Mouse (Mus musculus) adrenal gland, adult 18-20 months (tissue): ENCODE results near the gene Upp2. TPM values are rescaled to one million over a fixed set of nuclear protein-coding genes. Genes with fewer than 3 reads are reported as not detected.

ENCODE experiments used
- DNase-seq, 2 experiments: peaks; one replicate each; pipeline ENCODE4 v3.0.0; 2021 to 2022; ENCODE audit warnings: low spot score in 2 of 2
- total RNA-seq, 2 experiments: library from RNA; stranded (reverse); gene quantifications; 1 replicate in 1 of 2; 2 replicates in 1 of 2; pipeline ENCODE4 v1.2.3; 2021

Upp2 gene
- total RNA-seq, 2 experiments from 2014 or later: 17.3 to 18.1 TPM

DNA sequence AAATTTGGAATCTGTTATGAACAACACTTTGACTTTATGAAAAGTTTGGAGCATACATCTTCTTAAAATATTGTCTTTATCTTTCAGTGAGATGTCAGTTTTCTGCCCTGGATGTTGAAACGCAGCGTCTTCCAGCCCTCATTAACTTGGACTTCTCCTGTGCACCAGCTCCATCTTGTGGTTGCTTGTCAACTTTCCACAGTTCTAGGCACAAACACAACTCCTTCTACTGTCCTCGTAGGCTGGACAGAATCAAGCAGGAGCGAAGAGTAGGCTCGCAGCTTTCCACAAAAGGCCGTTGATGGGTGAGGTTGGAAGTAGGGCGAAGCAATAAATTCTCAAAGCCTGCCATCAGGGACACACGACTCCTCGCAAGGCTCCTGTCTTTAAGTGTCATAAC lies 100.9 kb downstream of the Upp2 start:
- DNase-seq: peak; percentile 50 to 71

DNA sequence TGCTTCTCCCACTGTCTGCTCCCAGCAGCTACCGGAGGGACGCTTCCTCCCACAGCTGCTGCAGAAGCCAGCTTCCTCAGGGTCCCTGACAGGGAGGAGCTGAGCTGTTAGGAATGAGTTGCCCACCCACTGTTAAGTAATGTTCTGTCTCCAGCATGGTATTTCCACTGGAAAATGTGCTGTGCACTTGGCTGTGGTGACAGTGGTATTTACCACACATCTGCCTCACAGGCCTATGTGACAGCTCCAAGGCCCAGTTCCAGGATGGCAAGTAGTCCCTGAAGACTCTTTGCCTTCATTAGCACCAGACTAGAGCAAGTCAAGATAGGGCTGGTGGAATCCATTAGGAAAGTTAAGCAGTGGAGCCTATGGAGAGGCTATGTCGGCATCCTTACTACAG lies 102.0 kb downstream of the Upp2 start:
- DNase-seq: no peak

- DNase-seq: no peak
Measured at GRCm38 (mm10) chr2:58672520-58672919, 105.4 kb downstream of the Upp2 start.

DNA sequence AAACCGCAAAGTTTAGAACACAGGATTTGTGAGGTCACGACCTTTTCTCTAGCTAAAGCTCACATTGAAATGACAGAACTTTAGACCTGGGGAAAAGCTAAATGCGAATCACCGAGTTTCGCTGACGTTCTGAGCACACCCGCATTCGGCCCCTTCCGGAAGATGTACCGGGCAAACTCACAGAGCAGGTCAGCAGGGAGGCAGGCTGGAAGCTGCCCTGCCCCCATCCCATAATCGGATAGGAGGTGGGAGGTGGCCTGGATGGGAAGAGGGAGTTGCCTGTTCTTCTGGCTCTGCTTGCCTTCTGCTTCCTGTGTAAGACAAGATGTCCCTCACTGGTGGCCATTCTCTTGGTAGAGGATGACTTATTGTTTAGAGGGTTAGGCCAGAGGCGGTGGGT lies 112.9 kb downstream of the Upp2 start:
- no peak for DNase-seq

- peak; percentile 48 to 71 for DNase-seq
Measured at GRCm38 (mm10) chr2:58680794-58681193, 113.7 kb downstream of the Upp2 start.

- no peak for DNase-seq
Measured at GRCm38 (mm10) chr2:58681394-58681793, 114.3 kb downstream of the Upp2 start.

DNA sequence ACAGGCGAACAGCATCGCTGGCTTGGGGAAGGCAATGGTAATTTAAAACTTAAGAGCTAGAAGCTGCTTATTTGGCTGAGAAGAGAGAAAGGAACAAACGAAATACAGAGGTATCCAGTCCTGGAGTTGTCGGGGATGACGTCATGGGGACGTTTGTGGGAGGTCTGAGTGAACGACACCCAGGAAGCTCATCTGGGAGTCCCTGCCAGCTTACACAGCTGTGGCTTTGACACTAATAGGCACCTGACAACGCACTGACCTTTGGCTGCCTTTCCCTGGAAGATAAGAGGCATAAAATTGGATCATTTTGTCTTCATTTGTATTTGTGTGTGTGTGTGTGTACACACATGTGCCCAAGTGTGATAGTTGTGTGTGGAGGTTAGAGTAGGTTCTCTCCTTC lies 130.4 kb downstream of the Upp2 start:
- no peak for DNase-seq

DNA sequence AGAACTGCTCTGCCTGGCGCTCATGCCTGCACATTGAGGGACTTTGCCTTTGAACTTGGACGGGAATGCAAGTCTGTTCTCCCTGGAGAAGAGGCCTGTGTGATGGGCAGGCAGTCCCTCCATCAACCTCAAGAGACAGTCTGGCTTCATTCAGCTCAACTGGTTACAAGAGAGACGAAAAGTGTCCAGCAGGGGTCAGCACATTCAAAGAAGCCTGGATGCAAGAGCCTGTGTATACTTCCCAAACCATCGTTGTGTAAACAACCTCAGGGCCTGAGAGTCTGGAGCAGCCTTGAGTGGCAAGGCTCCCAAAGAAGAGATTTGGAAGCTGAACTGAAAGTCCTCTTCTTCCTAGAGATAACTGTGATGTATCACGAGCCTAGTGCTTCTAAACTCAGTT lies 132.8 kb downstream of the Upp2 start:
- peak; percentile 61 to 62 for DNase-seq

DNA sequence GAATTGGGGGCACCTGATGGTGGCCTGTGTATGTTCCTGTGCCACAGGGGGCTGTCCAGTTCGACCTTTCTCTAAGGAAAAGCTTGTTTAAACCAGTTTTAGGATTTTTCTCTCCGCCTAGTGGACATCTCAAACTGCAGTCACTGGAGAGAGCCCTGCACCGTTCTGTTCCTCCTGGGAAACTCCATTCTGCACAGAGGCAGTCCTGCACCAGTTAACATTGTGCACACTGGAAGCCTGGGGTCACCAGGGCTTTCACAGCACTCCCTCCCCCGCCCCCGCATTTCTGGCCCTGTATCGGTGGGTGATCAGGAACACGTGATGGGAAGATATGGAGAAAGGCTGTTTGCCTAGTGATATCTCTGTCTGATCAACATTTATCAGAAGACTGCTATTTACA lies 133.3 kb downstream of the Upp2 start:
- DNase-seq: no peak

GRCm38 (mm10) chr2:58701627-58702026 lies 134.5 kb downstream of the Upp2 start:
- no peak for DNase-seq

- DNase-seq: no peak
Measured at GRCm38 (mm10) chr2:58703226-58703625, 136.1 kb downstream of the Upp2 start.

GRCm38 (mm10) chr2:58703646-58704045 lies 136.5 kb downstream of the Upp2 start:
- DNase-seq: no peak

GRCm38 (mm10) chr2:58704576-58704975 lies 137.5 kb downstream of the Upp2 start:
- DNase-seq: no peak

DNA sequence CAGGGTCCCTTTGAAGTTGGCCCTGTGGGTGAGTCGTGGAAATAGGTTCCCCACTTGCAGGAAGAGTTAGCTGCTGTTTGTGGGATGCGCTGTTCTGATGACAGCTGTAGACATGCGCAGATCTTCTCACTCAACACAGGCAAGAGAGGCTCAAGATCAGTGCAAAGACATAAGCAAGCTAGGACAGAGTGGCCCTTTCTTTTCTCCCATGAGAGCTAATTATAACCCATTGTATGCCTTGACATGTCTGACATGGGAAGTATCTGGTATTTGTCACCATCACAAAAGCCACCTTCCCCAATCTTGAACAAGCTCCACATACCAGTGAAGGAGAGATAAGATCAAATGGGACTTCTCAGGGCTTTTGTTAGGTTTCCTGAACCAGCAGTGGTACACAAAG lies 140.6 kb downstream of the Upp2 start:
- DNase-seq: no peak

DNA sequence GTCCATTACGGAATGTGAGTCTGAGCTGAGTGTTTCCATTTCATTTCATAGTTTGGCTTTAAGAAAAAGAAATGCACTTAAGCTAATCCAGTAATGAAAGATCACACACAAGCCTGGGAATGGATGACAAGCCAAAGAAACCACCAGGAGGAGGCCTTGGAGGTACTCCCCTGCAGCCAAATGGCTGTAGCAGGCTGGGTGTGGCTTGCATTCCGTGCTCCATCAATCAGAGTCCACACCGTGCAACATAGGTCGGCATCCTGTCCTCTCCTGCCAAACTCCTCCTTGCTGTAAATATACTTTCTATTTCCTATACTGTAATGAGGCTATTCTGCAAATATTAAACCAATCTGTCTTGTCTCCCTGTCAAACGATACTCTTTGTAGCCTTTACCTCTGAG lies 143.1 kb downstream of the Upp2 start:
- no peak for DNase-seq

DNA sequence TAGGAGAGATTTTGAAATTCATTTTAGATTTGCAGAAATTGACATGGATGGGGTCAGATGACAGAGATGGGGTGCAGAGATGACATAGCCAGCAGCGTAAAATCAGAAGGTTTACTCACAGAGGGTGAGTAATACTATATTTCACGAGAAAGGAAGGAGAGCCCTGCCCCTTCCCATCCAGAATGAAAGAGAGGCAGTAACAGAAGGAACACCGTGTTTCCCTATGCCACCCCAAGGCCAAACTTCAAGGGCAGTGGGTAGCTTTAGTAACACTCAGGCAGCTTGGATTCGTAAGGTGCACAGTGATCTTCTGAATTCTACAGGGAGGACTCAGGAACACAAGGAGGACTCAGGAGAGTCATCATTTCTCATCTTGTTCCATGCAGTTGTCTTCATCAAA lies 144.0 kb downstream of the Upp2 start:
- no peak for DNase-seq

- DNase-seq: no peak
Measured at GRCm38 (mm10) chr2:58711491-58711890, 144.4 kb downstream of the Upp2 start.

DNA sequence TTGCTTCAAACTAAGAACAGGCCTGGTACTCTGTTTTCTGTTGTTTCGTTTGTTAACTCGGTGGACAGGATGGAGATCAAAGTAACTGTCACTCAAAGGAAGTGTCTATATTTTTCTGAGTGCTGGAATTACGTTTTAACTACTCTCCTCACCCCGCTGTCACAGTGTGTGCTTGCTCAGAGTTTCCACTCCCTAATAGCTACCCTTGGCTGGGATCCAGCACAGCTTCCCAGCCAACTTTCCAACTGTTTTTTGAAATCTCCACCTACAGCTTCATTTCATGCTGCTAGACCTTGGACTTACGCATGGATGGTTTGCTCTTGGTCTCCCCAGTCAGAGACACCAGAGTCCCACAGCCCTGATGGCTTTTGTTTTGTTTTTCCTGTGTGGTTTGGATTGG lies 144.8 kb downstream of the Upp2 start:
- peak; percentile 43 to 47 for DNase-seq

DNA sequence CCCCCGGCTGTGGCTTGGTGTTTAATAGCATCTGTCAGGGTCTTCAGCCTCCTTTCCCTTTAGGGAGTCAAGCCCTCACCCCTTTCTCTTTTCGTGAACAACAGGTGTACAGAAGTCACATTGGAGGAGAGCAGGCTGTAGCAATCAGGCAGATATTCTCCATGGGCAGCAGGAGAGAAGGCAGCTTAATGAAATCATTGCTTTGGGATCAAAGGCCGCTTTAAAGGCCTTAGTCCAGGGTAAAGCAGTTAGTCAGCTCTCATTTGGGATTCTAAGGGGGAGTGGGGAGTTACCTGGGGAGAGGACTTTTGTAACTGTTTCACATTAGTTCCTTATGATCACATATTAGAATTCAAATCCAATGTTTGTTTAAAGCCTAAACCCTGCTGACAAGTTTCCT lies 150.8 kb downstream of the Upp2 start:
- no peak for DNase-seq

DNA sequence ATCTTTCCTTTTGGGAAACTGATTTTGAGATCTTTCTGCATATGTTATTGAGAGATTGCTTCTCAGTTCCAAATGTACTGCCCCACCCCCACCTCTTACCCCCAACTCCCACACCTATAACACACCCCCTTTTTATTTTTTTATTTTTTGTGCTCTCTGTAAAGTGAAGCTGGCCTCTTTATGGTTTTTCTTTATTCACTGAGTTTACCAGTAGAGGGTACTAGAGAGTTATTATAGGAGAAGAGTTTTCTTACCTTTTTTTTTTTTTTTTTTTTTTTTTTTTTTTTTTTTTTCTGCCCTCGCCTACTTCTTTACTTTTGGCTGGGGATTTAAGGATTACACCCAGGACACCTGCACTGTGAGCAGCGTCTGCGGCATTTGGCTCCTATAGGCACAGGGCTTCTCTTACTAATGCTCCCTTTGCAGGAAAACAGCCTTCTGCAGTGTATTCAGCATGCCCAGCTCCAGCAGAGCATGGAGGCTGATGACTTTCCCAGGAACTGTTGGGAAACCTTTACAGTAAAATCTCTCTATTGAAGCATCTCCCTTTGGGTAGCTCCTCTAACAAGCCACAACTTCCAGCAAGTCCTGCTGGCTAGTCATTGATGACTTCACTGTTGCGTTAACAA lies 170.2 kb downstream of the Upp2 start:
- DNase-seq: no peak

DNA sequence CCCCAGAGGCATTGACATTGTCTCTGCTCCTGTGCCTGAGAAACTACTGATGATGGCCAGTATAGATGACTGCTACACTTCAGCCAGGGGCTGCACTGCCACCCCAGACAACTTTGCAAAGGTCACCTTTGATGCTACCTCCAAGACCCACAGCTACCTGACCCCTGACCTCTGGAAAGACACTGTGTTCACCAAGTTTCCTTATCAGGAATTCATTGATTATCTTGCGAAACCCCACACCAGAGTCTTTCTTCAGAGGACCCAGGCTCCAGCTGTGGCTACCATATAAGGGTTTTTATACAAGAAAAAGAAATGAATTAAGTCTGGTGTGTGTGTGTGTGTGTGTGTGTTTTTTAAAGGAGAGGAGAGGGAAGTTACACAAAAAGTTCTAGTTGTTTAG lies 174.1 kb downstream of the Upp2 start:
- no peak for DNase-seq

- DNase-seq: no peak
Measured at GRCm38 (mm10) chr2:58742026-58742425, 174.9 kb downstream of the Upp2 start.

GRCm38 (mm10) chr2:58743446-58743845 lies 176.3 kb downstream of the Upp2 start:
- no peak for DNase-seq
